Mouse (Mus musculus) forebrain, embryonic 15.5 days (tissue): Measurements from ENCODE around the gene Lyrm9. TPM values are rescaled to one million over a fixed set of nuclear protein-coding genes. Genes with fewer than 3 reads are reported as not detected.
A peak's percentile ranks its signal among the peaks of the same experiment; 100 is the strongest.

ENCODE experiments used
- ATAC-seq: fragments of 200-750 bp; cut with Nextera tagmentation; replicated peaks from 2 replicates; pipeline ENCODE4 v1.8.0; 2017; ENCODE audit warnings: mild to moderate bottlenecking, moderate TSS enrichment, moderate library complexity
- H3K27ac ChIP-seq: fragments of 300-500 bp; sonication (generic); replicated peaks from 2 replicates; pipeline ENCODE4 v1.5.1; 2015; ENCODE audit warnings: mild to moderate bottlenecking, inconsistent platforms
- H3K27me3 ChIP-seq: fragments of 300-500 bp; sonication (generic); 2 replicates; pipeline ENCODE4 v1.6.1; 2015; ENCODE audit warnings: inconsistent platforms
- H3K36me3 ChIP-seq: fragments of 300-500 bp; sonication (generic); 2 replicates; pipeline ENCODE4 v1.6.1; 2015; ENCODE audit warnings: mild to moderate bottlenecking, inconsistent platforms
- H3K4me1 ChIP-seq: fragments of 300-500 bp; sonication (generic); 2 replicates; pipeline ENCODE4 v1.6.1; 2015; ENCODE audit warnings: inconsistent platforms
- H3K4me2 ChIP-seq: fragments of 300-500 bp; sonication (generic); replicated peaks from 2 replicates; pipeline ENCODE4 v1.6.1; 2015; ENCODE audit warnings: mild to moderate bottlenecking, inconsistent platforms
- H3K4me3 ChIP-seq: fragments of 300-500 bp; sonication (generic); 2 replicates; pipeline ENCODE4 v1.5.1; 2015; ENCODE audit warnings: mild to moderate bottlenecking, inconsistent platforms
- H3K9ac ChIP-seq: fragments of 300-500 bp; sonication (generic); replicated peaks from 2 replicates; pipeline ENCODE4 v1.6.1; 2015; ENCODE audit warnings: mild to moderate bottlenecking, inconsistent platforms
- H3K9me3 ChIP-seq: fragments of 300-500 bp; sonication (generic); 2 replicates; pipeline ENCODE4 v1.6.1; 2016; ENCODE audit warnings: inconsistent platforms
- WGBS: fragments of 180-500 bp; shearing (Covaris S2); methylation state at CpG from one replicate; pipeline ENCODE4 v1.1.7; 2015; ENCODE audit warnings: mixed read lengths; 5-methylcytosine and 5-hydroxymethylcytosine counted together
- polyA plus RNA-seq: library from polyadenylated mRNA; unstranded; fragments of >200 nt; fragmentation: Nextera tagmentation; extraction: Ambion mirVana; gene quantifications from 2 replicates; pipeline ENCODE4 v1.2.1, GENCODE M21; 2015

The Lyrm9 gene
- polyA plus RNA-seq, 1 experiment from 2014 or later = 29.7 TPM

DNA sequence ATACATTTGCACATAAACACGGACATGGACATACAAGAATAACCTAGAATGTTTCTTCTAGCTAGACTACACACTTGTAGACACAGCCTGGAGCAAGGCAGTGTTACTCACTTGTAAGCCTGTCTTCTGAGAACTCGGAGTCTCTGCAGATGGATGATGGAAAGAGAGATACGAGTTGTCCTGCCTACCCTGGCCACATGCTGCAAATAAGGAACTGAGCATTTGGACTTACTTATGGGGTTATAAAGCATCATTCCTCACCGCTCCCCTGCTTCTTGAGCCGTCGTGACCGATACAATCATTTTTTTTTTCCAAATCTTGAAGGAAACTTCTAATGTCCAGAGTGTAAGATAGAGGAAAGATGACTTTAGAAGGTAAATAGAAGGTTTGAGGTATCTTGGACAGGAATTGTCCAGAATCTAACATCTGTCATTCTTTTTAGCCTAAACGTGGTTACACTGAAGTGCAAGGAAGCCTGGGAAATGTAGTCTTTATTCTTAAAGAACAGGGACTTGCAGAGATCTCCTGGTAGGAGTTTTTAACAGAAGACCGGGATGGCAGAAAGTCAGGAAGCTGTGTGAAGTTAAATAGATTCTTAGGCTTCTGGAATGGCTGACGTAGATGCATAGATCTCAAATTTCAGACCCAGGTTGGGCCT is 30.2 kb upstream of the Lyrm9 start:
- H3K4me1 ChIP-seq = peaks cover 19% of the 10 kb centered on the region
- H3K4me2 ChIP-seq = no peak overlapping the region
- no peak overlapping the region for H3K9ac ChIP-seq
- H3K4me3 ChIP-seq = no peak overlapping the region
- 83% methylated on average over 10 of the region's 10 CpGs for WGBS
- no peak for ATAC-seq
- no peak overlapping the region for H3K27ac ChIP-seq
- no peaks in the 10 kb centered on the region for H3K27me3 ChIP-seq
- no peaks in the 10 kb centered on the region for H3K9me3 ChIP-seq
- no peaks in the 10 kb centered on the region for H3K36me3 ChIP-seq

DNA sequence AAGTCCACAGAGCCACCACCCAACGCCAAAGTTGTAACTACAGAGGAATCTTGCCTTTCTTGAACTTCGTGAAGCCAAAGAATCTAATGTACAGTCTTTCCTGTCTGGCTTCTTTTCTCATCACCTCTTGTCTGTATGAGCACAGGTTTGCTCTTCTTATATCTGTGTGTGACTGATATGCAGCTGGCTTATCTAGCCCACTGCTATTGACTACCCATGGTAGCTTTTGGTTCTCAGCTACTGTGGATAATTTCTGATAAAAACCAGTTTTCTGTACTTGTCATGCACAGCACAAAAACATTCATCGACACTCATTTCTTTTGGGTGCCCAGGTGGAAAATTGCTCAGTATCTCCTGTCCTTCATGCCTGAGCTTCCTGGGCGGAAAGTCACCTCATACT is 25.3 kb upstream of the Lyrm9 start:
- ATAC-seq = no peak
- Histone ChIP-seq H3K9me3 (no peaks in the 10 kb centered on the region), H3K27ac (no peak overlapping the region), H3K4me1 (peaks cover 28% of the 10 kb centered on the region), H3K4me2 (no peak overlapping the region), H3K36me3 (no peaks in the 10 kb centered on the region), H3K27me3 (no peaks in the 10 kb centered on the region), H3K9ac (no peak overlapping the region), H3K4me3 (no peak overlapping the region)
- 97% methylated on average over 4 of the region's 4 CpGs for WGBS

DNA sequence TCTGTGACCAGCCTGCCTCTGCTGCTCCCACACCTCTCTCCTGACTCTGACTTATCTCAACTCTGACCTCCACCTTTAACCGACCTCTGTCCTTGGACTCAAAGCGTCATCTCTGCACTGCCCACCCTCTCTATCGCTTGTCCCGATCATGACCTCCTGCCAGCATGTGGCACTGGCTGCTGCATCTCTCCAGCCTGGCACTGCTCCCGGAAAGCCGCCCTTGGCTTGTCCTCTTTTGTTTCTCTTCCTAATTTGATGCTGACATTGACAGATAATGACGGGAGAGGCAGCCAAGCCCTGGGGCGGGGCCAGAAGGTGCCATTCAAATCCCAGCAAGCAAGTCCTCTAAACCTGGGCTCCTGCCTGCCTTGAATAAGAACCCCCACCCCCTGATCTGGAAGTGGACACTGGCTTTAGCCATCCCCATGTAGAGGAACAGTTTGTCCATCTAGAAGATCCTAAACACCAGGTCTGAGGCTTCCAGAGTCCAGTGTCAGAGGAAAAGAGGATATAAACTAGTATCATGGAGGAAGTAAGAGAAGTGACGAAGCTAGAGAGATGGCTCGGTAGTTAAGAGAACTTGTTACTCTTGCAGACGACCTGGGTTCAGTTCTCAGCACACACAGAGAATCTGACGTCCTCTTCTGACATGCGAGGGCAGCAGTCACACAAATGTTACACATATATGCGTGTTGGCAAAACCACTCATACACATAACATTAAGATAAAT is 22.6 kb upstream of the Lyrm9 start:
- no peaks in the 10 kb centered on the region for H3K9me3 ChIP-seq
- H3K4me3 ChIP-seq = no peak overlapping the region
- H3K27ac ChIP-seq = peak overlapping the region; percentile 63
- no peak overlapping the region for H3K4me2 ChIP-seq
- ATAC-seq = peak; percentile 43; the same call in 1 of the 2 replicates
- no peaks in the 10 kb centered on the region for H3K27me3 ChIP-seq
- H3K4me1 ChIP-seq = peaks cover 37% of the 10 kb centered on the region
- H3K36me3 ChIP-seq = no peaks in the 10 kb centered on the region
- WGBS = 47% methylated on average over 14 of the region's 14 CpGs
- H3K9ac ChIP-seq = no peak overlapping the region

DNA sequence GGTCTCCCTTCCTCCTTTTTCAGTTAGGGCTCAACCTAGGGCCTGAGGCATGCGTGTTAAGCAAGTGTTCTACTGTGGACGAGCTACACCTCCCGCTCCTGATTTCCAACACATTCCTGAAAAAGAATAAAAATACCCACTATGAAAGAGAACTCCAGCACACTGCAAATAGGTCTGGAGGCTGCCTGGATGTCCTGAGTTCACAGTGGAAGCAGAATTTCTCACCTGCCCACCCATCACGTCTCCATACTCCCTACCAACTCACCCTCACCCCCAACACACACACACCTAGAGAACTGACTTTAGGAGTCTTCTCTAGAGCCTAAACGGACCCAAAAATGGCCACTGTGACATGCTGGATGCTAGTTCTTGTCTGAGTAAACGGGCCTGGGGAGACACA is 21.8 kb upstream of the Lyrm9 start:
- peaks cover 37% of the 10 kb centered on the region for H3K4me1 ChIP-seq
- no peak overlapping the region for H3K4me2 ChIP-seq
- no peak overlapping the region for H3K4me3 ChIP-seq
- H3K27ac ChIP-seq = no peak overlapping the region
- no peak overlapping the region for H3K9ac ChIP-seq
- no peaks in the 10 kb centered on the region for H3K9me3 ChIP-seq
- no peak for ATAC-seq
- H3K36me3 ChIP-seq = no peaks in the 10 kb centered on the region
- H3K27me3 ChIP-seq = no peaks in the 10 kb centered on the region
- WGBS = 80% methylated on average over 6 of the region's 6 CpGs

DNA sequence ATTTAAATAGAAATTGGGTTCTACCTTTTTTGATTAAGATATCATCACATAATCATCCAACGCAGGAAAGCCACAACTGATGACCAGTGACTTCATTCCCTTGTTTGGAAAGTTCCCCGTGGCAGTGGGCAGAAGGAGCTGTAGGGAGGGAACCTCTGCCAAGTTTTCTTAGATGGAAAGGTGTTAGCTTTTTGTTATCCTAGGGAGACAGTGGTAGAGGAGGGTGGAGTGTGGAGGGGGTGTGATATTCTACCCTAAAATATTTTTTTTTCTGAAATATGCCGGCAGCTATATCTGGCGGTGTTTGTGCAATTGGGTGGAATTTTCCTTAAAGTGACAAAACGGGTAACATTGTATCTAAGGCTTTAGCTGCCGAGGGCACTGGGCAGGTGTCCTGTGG is 21.2 kb upstream of the Lyrm9 start:
- no peak overlapping the region for H3K4me2 ChIP-seq
- H3K9ac ChIP-seq = no peak overlapping the region
- no peak for ATAC-seq
- 74% methylated on average over 6 of the region's 6 CpGs for WGBS
- H3K4me1 ChIP-seq = peaks cover 37% of the 10 kb centered on the region
- no peaks in the 10 kb centered on the region for H3K27me3 ChIP-seq
- H3K27ac ChIP-seq = no peak overlapping the region
- H3K36me3 ChIP-seq = no peaks in the 10 kb centered on the region
- no peak overlapping the region for H3K4me3 ChIP-seq
- no peaks in the 10 kb centered on the region for H3K9me3 ChIP-seq

DNA sequence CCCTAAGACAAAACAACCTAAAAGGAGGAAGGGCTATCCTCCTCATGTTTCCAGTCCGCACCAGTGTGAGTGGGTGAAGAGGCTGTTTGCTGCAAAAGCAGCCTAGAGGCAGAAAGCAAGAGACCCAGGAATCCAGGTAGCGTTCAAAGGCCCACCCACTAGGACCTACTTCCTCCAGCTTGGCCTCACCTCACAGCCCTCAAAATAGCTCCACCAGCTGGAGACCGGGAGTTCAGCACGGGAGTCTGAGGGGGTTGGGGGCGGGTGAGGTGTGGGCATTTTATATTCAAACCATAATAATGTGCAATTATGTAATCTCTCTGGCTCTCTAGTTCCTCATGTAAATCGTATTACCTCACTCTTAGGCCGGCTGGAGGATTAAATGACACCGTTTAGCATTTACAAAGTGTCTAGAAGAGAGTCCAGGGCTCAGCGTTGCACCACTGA is 20.7 kb upstream of the Lyrm9 start:
- no peak overlapping the region for H3K9ac ChIP-seq
- no peak overlapping the region for H3K27ac ChIP-seq
- no peaks in the 10 kb centered on the region for H3K27me3 ChIP-seq
- H3K4me1 ChIP-seq = peaks cover 37% of the 10 kb centered on the region
- no peak for ATAC-seq
- 35% methylated on average over 9 of the region's 9 CpGs for WGBS
- H3K36me3 ChIP-seq = no peaks in the 10 kb centered on the region
- no peak overlapping the region for H3K4me2 ChIP-seq
- H3K4me3 ChIP-seq = no peak overlapping the region
- no peaks in the 10 kb centered on the region for H3K9me3 ChIP-seq

DNA sequence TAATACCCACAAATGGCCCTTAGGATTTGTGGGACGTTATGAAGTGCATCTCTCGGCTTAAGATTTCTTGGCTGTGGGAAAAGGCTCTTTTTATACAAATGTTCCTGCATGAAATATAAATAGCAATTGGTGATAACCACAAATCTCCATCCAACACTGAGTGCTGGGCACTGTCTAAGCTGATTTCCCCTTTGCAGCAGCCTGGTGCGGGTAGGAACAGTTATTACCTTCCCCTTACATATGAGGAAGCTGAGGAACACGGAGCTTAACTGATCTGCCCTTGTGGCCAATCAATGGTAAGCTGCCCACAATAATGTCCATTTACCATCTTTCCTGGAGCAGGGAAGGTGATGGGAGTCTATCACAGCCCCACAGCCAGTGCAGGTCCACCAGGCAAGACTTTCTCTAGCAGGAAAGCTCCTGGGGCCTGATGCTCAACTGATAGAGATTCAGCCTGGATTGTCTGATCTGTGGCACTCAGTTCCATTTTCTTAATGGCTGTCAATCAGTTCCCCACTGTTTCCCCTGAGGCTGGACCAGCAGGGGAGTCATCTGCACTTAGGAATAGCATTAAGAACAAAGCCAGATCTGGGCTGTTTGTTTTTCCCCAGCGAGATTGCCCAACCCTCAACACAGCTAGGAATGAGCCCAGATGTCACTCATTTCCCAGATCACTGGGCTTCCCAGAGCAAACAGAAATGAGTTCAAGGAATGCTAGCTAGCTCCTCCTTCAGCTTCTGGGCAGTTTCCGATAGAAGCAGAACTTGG is 18.9 kb upstream of the Lyrm9 start:
- H3K9me3 ChIP-seq = no peaks in the 10 kb centered on the region
- WGBS = 55% methylated on average over 6 of the region's 6 CpGs
- no peak overlapping the region for H3K4me3 ChIP-seq
- H3K4me1 ChIP-seq = peaks cover 37% of the 10 kb centered on the region
- no peaks in the 10 kb centered on the region for H3K36me3 ChIP-seq
- no peaks in the 10 kb centered on the region for H3K27me3 ChIP-seq
- H3K9ac ChIP-seq = no peak overlapping the region
- no peak overlapping the region for H3K4me2 ChIP-seq
- H3K27ac ChIP-seq = peak overlapping the region; percentile 28
- ATAC-seq = peak; percentile 41; the same call in 1 of the 2 replicates

DNA sequence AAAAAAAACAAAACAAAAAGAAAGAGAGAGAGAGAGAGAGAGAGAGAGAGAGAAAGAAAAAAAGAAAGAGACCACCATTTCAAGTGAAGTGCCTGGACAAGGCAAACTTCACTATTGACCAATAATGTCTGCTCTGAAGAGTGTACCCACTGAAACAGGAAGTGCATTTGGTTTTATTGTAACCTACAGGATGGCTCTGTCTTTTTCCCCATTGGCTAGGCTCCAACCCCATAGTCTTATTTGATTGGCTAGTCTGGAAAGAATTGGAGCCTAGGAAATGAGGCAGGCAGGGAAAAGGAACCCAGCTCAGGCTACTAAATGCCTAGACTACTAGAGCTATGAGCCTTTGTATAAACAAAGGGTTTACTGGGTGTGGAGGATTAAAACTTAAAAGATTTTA is 17.0 kb upstream of the Lyrm9 start:
- Histone ChIP-seq H3K27me3 (no peaks in the 10 kb centered on the region), H3K36me3 (no peaks in the 10 kb centered on the region), H3K4me1 (peaks cover 32% of the 10 kb centered on the region), H3K27ac (no peak overlapping the region), H3K4me2 (no peak overlapping the region), H3K9ac (no peak overlapping the region), H3K9me3 (no peaks in the 10 kb centered on the region), H3K4me3 (no peak overlapping the region)
- no peak for ATAC-seq

DNA sequence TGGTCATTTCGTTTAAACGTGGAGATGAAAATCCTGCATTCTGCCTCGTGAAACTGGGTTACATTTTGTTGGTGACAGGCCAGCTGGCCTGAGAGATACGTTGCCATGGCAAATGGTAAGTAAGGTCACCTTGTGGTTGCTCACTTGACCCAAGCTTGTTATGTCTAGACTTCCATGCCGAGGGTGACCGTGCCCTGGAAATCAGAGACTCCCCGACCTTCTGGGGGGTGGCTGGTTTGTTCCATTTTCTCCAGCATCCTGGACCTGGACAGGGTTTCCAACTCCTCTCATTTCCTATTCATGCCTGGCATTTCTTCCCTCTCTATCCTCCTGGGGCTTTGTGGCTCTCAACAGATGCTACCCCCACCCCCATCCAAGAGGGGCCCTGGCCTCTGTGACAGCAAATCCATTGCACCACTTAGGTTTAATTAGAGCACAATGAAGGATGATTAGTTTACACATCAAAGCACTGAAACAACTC is 11.9 kb upstream of the Lyrm9 start:
- no peaks in the 10 kb centered on the region for H3K36me3 ChIP-seq
- peaks cover 50% of the 10 kb centered on the region for H3K4me1 ChIP-seq
- no peaks in the 10 kb centered on the region for H3K9me3 ChIP-seq
- H3K9ac ChIP-seq = no peak overlapping the region
- no peak overlapping the region for H3K4me3 ChIP-seq
- no peaks in the 10 kb centered on the region for H3K27me3 ChIP-seq
- H3K27ac ChIP-seq = peak overlapping the region; percentile 88; the same call in 1 of the 2 replicates
- ATAC-seq = no peak
- H3K4me2 ChIP-seq = no peak overlapping the region
- 34% methylated on average over 7 of the region's 7 CpGs for WGBS

DNA sequence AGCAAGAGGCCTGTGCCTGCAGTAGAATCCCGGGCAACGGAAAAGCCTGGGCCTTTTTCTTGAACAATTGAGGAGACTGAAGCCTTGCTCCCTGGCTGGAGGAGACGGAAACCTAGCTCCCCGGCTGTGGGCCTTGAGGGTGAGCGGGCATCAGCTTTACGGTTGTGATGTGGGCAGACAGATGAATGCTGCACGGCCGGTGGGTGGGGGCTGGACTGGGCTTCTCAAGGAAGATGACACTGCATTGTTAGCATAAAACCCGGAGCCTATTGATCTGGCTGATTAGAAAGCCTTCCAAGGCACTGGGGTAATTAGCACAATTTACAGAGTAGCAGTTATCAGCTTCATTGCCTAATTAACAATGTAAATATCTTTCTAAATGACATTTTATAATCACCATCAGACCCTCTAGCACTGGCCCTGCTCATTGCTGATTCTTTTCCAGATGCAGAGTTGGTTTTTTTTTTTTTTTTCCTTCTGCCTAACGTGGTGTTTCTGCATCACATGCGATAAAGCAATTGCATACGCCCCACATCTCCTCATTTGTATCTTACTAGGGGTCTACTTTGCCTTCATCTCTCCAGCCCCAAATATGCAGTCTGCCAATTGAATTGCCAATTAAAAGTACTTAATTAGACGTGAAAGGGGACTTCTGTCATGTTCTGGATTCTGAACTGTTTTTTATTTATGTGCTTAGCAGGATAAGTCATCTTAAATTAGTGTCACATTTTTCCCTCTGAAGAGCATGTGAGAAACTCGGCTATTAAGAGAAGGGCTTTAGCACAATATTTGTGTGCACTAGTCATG is 10.2 kb upstream of the Lyrm9 start:
- no peaks in the 10 kb centered on the region for H3K36me3 ChIP-seq
- peak; percentile 62 for ATAC-seq
- no peak overlapping the region for H3K4me3 ChIP-seq
- 8% methylated on average over 14 of the region's 14 CpGs for WGBS
- H3K9ac ChIP-seq = no peak overlapping the region
- H3K27ac ChIP-seq = peak overlapping the region; percentile 88
- H3K4me2 ChIP-seq = no peak overlapping the region
- H3K9me3 ChIP-seq = no peaks in the 10 kb centered on the region
- H3K4me1 ChIP-seq = peaks cover 67% of the 10 kb centered on the region
- no peaks in the 10 kb centered on the region for H3K27me3 ChIP-seq

DNA sequence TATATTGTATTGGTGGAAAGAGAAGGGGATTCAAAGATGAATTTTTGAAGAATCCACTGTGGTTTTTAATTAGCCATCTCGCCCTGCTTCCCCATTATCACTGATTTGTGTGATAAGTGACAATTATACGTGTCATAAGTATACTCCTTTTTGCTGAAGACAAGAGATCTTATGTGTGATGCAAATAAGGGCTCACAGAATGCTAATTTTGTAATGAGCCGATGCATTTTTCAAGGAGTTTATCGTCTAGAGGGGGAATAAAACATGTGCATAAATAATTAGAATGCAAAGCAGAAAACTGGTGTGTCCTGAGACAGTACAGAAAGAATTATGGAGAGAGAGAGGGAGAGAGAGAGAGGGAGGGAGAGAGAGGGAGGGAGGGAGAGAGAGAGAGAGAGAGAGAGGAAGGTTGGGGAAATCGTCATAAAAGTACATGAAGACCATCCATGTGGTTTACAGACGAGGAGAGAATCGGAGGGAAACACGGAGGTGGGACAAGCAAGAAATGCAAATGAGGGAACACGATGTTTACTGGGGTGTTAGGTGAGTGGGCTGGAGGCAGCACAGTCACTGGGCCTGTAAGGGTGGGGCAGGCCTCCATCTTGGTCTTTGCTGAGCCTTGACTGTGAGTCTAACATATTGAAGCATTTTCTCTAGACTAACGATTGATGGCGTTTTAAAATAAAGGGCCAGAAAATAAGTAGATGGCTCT is 8.9 kb upstream of the Lyrm9 start:
- H3K9me3 ChIP-seq = no peaks in the 10 kb centered on the region
- H3K9ac ChIP-seq = no peak overlapping the region
- no peak overlapping the region for H3K4me3 ChIP-seq
- no peaks in the 10 kb centered on the region for H3K36me3 ChIP-seq
- no peaks in the 10 kb centered on the region for H3K27me3 ChIP-seq
- 0 out of 2 replicates have a peak, but pooled peaks have one; percentile 33 for ATAC-seq
- H3K27ac ChIP-seq = peak overlapping the region; percentile 88
- no peak overlapping the region for H3K4me2 ChIP-seq
- H3K4me1 ChIP-seq = peaks cover 68% of the 10 kb centered on the region
- 27% methylated on average over 11 of the region's 11 CpGs for WGBS
